Mouse (Mus musculus) olfactory bulb, adult 2 months (tissue): ENCODE data around the gene Upk3bl. TPM values are rescaled to one million over a fixed set of nuclear protein-coding genes. Genes with fewer than 3 reads are reported as not detected.
"Not testable (repeated sequence)": the region's sequence is repeated elsewhere in the genome, so short reads cannot be mapped to it uniquely, and the experiment has no call there.

Source experiments
- H3K27ac ChIP-seq: fragments of 200-500 bp; 2 replicates; pipeline ENCODE4 v1.5.1; 2012; ENCODE audit warnings: low read depth, low read length; ENCODE audit not compliant: insufficient read depth
- H3K4me1 ChIP-seq: fragments of 200-500 bp; 2 replicates; pipeline ENCODE4 v1.6.1; 2012; ENCODE audit warnings: low read length; ENCODE audit not compliant: control insufficient read depth, insufficient read depth
- H3K4me3 ChIP-seq: fragments of 200-500 bp; 2 replicates; pipeline ENCODE4 v1.5.1; 2012; ENCODE audit warnings: mild to moderate bottlenecking, low read depth, low read length, moderate library complexity; ENCODE audit not compliant: insufficient read depth
- CTCF ChIP-seq: fragments of 200-500 bp; IDR thresholded peaks from 2 replicates; pipeline ENCODE4 v1.5.1; 2012; ENCODE audit warnings: low read depth, mild to moderate bottlenecking, low read length, moderate library complexity; ENCODE audit not compliant: insufficient read depth
- POLR2A ChIP-seq: fragments of 200-500 bp; IDR thresholded peaks from 2 replicates; pipeline ENCODE4 v1.6.1; 2012; ENCODE audit warnings: mild to moderate bottlenecking, low read depth, low read length, moderate library complexity; ENCODE audit not compliant: insufficient read depth
- WGBS: fragments of 180-500 bp; shearing (Covaris S2); methylation state at CpG from one replicate; pipeline ENCODE4 v1.1.7; 2018; 5-methylcytosine and 5-hydroxymethylcytosine counted together
- polyA plus RNA-seq: library from polyadenylated mRNA; stranded (reverse); fragments of >200 nt; gene quantifications from 2 replicates; pipeline ENCODE4 v1.2.4, GENCODE M21; 2012; ENCODE audit warnings: low replicate concordance; ENCODE audit not compliant: missing spikeins, insufficient read depth, insufficient read length

Upk3bl gene
- polyA plus RNA-seq, 1 experiment: not detected

DNA sequence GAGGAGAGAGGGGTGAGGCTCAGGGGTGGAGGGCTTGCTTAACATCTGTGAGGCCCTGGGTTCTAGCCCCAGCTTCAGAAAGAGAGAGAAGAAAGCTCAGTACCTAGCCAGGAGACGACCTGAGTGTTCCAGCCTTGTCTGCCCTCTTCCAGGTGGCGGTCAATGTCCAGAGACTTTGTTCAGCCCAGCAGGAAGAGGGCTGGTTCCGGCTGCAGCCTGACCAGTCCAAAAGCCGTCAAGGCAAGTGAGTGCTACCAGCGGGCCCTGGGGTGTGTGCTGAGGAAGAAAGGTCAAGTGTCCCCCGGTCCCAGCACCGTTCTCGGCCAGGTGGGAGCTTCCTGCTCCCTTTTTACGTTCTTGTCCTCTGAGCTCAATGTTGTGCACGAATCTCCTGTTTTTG lies 44.2 kb downstream of the Upk3bl start:
- no peak overlapping the region for H3K4me3 ChIP-seq
- no peak for TF ChIP-seq CTCF
- no peak for TF ChIP-seq POLR2A
- no peak overlapping the region for H3K27ac ChIP-seq
- WGBS: 84% methylated on average over 10 of the region's 10 CpGs
- H3K4me1 ChIP-seq: peaks cover 18% of the 10 kb centered on the region

DNA sequence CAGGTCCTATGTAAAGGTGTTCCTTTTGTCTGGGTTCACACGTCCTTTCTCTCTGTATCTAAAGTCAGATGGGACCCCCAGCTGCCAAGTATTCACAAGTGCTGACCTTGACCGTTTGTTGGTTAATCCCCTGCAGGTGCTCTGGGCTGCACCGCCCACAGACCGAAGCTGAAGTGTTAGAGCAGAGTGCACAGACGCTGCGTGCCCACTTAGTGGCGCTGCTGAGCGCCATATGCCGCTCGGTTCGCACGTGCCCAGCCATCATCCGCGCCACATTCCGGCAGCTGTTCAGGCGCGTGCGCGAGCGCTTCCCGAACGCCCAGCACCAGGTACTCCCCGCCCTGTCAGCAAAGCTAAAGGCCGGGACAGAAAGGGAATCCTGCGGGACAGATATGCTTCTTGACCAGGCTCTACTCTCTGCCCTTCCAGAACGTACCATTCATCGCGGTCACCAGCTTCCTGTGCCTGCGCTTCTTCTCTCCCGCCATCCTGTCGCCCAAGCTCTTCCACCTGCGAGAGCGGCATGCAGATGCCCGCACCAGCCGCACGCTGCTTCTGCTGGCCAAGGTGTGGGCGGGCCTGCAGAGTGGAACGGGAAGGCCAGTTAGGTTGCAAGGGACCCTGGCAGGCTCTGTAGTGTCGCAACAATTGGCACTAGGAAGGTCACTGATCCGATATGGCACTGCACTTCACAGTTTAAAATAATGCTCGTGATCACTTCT lies 48.0 kb downstream of the Upk3bl start:
- H3K4me1 ChIP-seq: peaks cover 4% of the 10 kb centered on the region
- H3K27ac ChIP-seq: no peak overlapping the region
- H3K4me3 ChIP-seq: peak overlapping the region; percentile 48
- 5% methylated on average over 41 of the region's 41 CpGs for WGBS
- no peak for TF ChIP-seq POLR2A
- TF ChIP-seq CTCF: peak; percentile 90

DNA sequence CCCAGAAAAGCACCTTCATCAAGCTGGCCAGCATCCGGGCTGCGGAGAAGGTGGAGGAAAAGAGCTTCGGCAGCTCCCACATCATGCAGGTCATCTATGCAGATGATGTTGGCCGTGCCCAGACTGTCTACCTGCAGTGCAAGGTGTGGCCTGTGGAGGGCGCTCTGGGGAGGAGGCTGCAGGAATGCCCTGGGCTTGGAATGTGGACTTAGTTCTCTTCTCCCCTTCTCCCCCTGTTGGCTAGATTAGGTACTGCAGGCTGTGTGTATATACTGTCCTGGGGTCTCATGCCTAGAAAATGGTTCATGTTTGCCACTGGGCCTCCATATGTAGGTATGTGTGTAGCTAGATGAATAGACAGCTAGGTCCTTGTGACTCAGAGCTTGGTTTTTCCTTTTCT lies 50.2 kb downstream of the Upk3bl start:
- Histone ChIP-seq H3K27ac (no peak overlapping the region), H3K4me1 (peaks cover 4% of the 10 kb centered on the region), H3K4me3 (no peak overlapping the region)
- 90% methylated on average over 5 of the region's 5 CpGs for WGBS
- TF ChIP-seq POLR2A (no peak), CTCF (no peak)

DNA sequence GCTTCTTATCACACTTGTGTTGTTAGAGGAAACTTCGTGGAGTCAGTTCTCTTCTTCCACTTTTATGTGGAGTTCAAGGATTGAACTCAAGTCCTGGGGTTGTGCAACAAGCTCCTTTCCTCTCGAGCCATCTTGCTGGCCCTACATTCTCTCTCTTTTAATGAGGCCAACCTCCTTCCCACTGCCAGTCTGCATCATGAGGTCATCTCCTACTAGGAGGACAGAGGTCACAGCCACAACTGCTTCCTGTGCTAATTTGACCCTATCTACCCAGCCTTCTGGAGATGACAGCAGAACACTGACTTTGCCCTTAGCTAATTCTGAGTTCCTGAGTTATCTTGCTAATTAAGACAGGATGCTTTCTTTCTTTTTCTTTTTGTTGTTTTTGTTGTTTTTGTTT lies 54.2 kb downstream of the Upk3bl start:
- WGBS: 58% methylated on average over 2 of the region's 2 CpGs
- TF ChIP-seq CTCF: no peak
- TF ChIP-seq POLR2A: no peak
- H3K4me1 ChIP-seq: no peaks in the 10 kb centered on the region
- H3K4me3 ChIP-seq: no peak overlapping the region
- no peak overlapping the region for H3K27ac ChIP-seq

DNA sequence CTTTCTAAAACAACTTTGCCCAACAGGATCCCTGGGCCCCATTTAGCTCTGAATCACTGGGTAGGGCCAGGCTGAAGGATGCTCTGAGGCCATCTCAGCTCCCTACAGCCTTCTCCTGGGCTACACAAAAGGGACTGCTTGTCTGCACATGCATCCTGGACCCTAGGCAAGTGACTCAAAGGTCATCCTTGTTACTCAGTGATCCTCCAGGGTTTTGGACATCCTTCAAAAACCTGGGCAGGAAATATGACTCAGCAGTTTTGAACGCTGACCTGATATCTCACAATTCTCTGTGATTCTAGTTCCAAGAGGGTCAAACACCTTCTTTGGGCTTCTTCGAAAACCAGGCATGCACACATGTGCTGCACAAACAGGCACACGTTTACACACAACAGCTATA lies 54.8 kb downstream of the Upk3bl start:
- Histone ChIP-seq H3K4me1 (no peaks in the 10 kb centered on the region), H3K4me3 (no peak overlapping the region), H3K27ac (no peak overlapping the region)
- WGBS: 81% methylated on average over 3 of the region's 3 CpGs
- no peak for TF ChIP-seq CTCF
- no peak for TF ChIP-seq POLR2A

DNA sequence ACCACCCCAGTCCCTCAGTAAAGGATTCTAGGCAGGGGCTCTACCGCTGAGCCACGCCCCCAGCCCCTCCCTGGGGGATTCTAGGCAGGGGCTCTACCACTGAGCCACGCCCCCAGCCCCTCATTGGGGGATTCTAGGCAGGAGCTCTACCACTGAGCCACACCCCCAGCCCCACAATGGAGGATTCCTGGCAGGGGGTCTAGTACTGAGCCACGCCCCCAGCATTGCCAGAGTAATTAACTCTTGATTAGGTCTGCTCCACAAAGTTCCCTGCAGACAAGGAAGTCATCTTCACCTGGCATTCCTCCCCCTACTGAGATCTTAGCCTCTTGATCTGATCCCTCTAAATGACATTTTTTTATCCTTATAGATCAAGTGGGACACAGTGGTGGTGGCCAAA lies 59.3 kb downstream of the Upk3bl start:
- H3K4me1 ChIP-seq: peaks cover 15% of the 10 kb centered on the region
- WGBS: 36% methylated on average over 4 of the region's 4 CpGs
- not testable (repeated sequence) for H3K4me3 ChIP-seq, H3K27ac ChIP-seq

Other genes with a start within 250 kb of the Upk3bl start
- not detected in 2 replicates for gene Srrm3, start 247.6 kb upstream of the Upk3bl start, polyA plus RNA-seq
- not detected in 2 replicates for gene Hspb1, start 166.6 kb upstream of the Upk3bl start, polyA plus RNA-seq
- 235 and 282 TPM in 2 replicates for gene Ywhag, start 119.9 kb upstream of the Upk3bl start, polyA plus RNA-seq
- gene Ssc4d, start 80.0 kb upstream of the Upk3bl start, polyA plus RNA-seq: not detected in 2 replicates
- not detected in 2 replicates for gene Zp3, start 74.4 kb upstream of the Upk3bl start, polyA plus RNA-seq
- not detected in 2 replicates for gene Dtx2, start 59.7 kb upstream of the Upk3bl start, polyA plus RNA-seq
- gene Upk3b, start 16.0 kb upstream of the Upk3bl start, polyA plus RNA-seq: not detected in 2 replicates
- gene Rasa4, start 29.4 kb downstream of the Upk3bl start, polyA plus RNA-seq: not detected in 2 replicates
- not detected in 2 replicates for gene Polr2j, start 62.1 kb downstream of the Upk3bl start, polyA plus RNA-seq
- gene Lrwd1, start 81.6 kb downstream of the Upk3bl start, polyA plus RNA-seq: not detected in 2 replicates
- not detected in 2 replicates for gene Alkbh4, start 81.7 kb downstream of the Upk3bl start, polyA plus RNA-seq
- not detected in 2 replicates for gene Orai2, start 116.2 kb downstream of the Upk3bl start, polyA plus RNA-seq
- not detected in 2 replicates for gene Prkrip1, start 144.5 kb downstream of the Upk3bl start, polyA plus RNA-seq
- gene Sh2b2, start 192.1 kb downstream of the Upk3bl start, polyA plus RNA-seq: not detected in 2 replicates